Mouse (Mus musculus) left cerebral cortex, adult 18-20 months (tissue): Measurements from ENCODE around the gene Ppp1r1c. TPM values are rescaled to one million over a fixed set of nuclear protein-coding genes. Genes with fewer than 3 reads are reported as not detected.

Experiments
- DNase-seq, 2 experiments: peaks; one replicate each; pipeline ENCODE4 v3.0.0; 2021 to 2022; ENCODE audit warnings: low spot score in 2 of 2, mixed read lengths in 1 of 2
- total RNA-seq, 2 experiments: library from RNA; stranded (reverse); gene quantifications; 2 replicates each; pipeline ENCODE4 v1.2.3; 2021

Gene Ppp1r1c
- total RNA-seq, 2 experiments from 2014 or later: 0.26 to 0.30 TPM

DNA sequence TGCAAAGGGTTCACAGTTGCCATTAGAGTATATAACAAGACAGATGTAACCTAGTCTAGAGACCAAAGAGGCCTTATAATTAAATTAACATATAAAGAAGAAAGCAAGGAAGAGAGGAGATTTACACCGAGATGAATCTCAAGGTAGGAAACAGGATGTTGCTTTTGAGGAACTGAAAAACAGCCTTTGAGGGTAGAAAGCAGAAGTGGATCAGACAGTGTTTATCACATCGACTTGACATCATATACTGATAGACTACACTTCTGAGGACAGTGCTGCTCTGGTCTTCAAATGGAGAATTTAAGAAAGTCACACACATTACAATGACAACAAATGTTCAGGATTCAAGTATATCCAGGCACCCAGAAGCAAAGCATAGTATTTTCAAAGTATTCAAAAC is 34.4 kb downstream of the Ppp1r1c start:
- no peak for DNase-seq

- no peak for DNase-seq
Observed at GRCm38 (mm10) chr2:79744164-79744563, 36.6 kb downstream of the Ppp1r1c start.

- no peak for DNase-seq
Observed at GRCm38 (mm10) chr2:79751685-79752084, 44.1 kb downstream of the Ppp1r1c start.

- peak; percentile 25 to 39 for DNase-seq
Observed at GRCm38 (mm10) chr2:79760018-79760417, 52.4 kb downstream of the Ppp1r1c start.

DNA sequence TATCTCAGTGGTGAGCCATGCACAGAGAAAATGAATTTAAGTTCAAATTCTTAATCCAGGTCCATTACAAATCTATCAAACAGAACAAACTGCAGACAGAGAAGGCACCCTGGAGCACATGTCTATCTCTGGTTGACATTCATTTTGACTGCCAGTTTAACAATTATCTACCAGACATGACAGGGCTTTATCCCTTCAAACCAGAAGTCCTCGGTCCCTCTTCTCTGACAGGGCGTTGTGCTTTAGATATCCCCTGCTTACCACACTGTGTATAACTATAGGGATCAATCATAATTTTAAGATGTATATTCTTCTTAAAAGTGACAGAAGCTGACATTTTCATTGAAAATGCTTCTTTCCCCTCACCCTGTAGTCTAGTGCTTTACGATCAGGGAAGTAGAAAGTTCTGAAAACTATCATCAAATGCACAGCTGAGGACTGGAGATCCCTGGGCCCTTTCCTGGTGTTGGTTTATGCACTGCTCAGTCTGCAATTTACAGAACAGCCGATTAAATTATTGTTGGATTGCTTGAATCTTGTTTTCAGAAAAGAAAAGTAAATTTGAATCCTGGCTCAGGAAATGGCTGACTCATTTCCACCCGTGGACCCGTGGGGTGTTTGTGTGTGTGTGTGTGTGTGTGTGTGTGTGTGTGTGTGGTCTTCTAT is 55.3 kb downstream of the Ppp1r1c start:
- DNase-seq: no peak

GRCm38 (mm10) chr2:79765032-79765431 is 57.5 kb downstream of the Ppp1r1c start:
- DNase-seq: no peak

GRCm38 (mm10) chr2:79765723-79766122 is 58.1 kb downstream of the Ppp1r1c start:
- DNase-seq: no peak

- no peak for DNase-seq
Observed at GRCm38 (mm10) chr2:79768625-79769024, 61.0 kb downstream of the Ppp1r1c start.

GRCm38 (mm10) chr2:79770307-79770706 is 62.7 kb downstream of the Ppp1r1c start:
- no peak for DNase-seq

GRCm38 (mm10) chr2:79774372-79774771 is 66.8 kb downstream of the Ppp1r1c start:
- peak; percentile 71 to 86 for DNase-seq

DNA sequence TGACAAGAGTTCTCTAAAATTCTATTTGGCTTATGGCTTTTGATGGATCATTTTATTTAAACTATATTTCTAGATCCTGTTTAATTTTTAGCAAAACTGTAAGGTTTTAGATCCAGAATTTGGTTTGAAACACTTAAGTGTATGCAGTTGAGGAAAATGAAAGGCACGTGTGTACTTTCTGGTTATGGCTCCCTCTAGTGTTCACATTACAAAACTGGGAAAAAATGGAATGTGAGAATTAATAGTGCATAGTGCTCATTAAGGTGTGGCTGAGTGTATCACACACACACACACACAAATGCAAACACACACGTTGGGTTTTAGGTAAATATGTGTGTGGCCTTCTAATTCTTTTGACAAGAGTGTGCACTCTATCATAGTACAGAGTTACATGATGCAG is 70.2 kb downstream of the Ppp1r1c start:
- DNase-seq: no peak

- DNase-seq: no peak
Observed at GRCm38 (mm10) chr2:79780772-79781171, 73.2 kb downstream of the Ppp1r1c start.

- no peak for DNase-seq
Observed at GRCm38 (mm10) chr2:79785541-79786134, 78.1 kb downstream of the Ppp1r1c start.

- no peak for DNase-seq
Observed at GRCm38 (mm10) chr2:79786467-79786866, 78.9 kb downstream of the Ppp1r1c start.

DNA sequence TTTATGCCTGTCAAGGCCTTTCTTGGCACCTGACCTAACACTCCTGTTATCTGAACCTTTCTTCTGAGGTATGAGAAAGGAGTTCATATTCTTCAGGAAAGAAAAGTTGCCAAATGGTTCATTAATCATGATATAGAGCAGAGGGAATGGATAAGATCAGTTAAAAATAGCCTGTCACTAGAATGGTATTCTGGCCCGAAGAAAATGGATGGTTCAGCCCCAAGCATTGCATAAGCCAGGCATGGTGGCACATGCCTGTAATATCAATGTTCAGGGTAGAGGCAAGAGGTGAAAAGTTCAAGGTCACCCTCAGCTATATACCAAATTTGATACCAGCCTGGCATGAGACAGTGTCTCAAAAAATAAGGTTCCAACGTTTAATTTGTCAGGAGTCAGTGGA is 85.6 kb downstream of the Ppp1r1c start:
- DNase-seq: no peak

DNA sequence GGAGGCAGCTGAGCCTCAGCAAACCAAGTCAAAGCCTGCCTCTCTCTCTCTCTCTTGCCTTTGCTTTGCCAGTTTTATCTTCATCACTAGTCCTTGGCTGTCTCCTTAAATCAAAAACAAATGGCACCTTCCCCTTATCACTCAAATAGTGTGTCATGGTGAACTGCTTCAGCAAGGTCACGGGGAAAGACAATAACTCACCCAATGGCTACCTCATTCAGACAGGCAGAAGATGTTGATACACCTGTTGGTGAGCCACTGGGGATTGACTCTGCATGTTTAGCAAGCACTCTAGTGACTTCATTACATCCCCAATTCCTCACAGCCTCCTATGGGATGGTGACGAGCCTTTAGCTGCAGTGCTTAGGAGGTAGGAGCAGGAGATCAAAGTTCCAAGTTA is 89.9 kb downstream of the Ppp1r1c start:
- no peak for DNase-seq

GRCm38 (mm10) chr2:79798627-79799026 is 91.0 kb downstream of the Ppp1r1c start:
- DNase-seq: no peak

DNA sequence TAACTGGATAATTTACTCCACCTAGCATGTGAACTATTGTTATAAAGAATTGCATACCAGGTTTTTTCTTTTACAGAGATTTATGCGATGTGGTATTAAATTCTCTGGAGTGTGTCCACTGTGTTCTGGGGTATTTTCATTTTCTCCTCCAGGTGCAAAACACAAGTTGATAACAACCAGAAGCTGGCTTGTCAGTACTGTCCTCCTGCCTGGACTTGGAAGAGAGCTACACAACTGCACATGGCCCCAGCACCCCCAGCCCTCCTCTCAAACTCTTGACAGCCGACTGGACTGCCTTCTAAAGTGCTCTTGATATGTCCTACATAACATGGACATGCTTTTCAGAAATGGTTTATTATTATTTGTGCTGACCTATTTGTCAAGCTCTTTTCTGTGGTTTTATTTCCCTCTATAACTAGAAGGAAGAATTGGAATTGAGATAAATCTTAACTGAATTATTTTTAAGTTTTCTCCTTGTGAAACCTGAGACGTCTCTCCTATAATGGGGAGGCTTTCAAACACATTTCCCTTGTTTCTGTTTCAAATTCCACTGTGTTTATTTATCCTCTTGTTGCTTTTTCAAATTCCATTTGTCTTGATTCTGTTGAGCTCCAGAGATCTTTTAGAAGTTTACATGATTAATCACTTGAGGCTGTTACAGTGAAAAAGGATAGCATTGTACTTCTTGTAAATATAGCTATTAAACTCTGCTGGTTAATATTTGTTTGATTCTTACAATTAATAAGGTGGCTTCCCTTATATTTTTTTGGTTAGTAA is 108.3 kb downstream of the Ppp1r1c start:
- no peak for DNase-seq

DNA sequence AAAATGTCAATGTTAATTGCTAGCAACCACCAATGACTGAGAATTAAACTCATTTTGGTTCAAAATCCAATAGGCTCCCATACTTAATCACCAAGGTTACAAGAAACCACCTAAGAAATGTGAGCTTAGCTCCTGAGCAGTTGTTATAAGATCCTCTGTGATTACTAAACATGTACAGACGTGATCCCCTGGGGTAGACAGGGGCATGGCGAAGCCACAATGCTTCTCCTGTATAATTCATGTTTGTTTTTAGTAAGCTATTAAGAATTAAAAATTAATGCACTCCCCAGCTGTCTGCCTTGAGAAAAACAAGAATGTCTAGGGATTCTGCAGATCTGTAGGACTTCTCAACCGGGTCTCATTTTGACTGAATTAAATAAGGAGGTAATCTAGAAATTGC is 112.0 kb downstream of the Ppp1r1c start:
- DNase-seq: no peak

DNA sequence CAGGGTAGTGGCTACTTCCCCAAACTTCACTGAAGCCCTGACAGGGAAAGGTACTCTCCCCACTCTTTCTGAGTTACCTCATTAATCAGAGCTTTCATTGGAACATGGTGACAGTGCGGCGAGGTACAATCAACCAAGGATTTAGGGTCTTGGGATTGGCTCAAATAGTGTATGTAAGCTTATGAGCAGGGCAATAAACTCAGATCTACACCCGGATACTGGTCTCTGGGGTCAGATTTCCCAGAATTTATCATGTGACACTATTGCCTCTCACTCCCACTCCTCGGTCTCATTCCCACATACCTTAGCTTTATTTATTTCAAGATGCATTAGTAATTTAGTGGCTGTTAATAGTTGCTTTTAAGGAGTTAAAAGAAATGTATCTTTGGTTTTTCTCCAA is 118.3 kb downstream of the Ppp1r1c start:
- no peak for DNase-seq

- no peak for DNase-seq
Observed at GRCm38 (mm10) chr2:79839090-79839489, 131.5 kb downstream of the Ppp1r1c start.

DNA sequence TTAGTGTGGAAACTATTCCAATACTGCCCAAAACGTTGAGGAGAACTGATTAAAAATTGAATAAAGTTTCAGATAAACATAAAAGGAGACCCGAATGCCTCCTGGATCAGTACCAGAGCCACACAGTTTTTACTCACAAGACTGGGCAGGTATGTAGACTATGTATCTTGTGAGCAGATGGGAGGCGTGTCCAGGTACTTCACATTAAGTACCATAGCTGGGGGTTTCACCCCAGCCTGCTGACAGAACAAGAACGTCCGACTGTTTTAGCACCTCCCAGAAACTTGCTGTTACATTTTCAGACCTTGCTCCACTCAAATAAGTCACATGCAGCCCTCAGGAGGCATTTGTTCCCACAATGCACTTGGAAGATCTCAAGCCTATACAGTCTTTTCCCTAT is 131.9 kb downstream of the Ppp1r1c start:
- no peak for DNase-seq
